Mouse (Mus musculus) left cerebral cortex, adult 9 months (tissue): ENCODE results near the gene Kif14.

Experiments used
- DNase-seq, 2 experiments: peaks; one replicate each; pipeline ENCODE4 v3.0.0; 2022; ENCODE audit warnings: low spot score in 2 of 2

The Kif14 gene

DNA sequence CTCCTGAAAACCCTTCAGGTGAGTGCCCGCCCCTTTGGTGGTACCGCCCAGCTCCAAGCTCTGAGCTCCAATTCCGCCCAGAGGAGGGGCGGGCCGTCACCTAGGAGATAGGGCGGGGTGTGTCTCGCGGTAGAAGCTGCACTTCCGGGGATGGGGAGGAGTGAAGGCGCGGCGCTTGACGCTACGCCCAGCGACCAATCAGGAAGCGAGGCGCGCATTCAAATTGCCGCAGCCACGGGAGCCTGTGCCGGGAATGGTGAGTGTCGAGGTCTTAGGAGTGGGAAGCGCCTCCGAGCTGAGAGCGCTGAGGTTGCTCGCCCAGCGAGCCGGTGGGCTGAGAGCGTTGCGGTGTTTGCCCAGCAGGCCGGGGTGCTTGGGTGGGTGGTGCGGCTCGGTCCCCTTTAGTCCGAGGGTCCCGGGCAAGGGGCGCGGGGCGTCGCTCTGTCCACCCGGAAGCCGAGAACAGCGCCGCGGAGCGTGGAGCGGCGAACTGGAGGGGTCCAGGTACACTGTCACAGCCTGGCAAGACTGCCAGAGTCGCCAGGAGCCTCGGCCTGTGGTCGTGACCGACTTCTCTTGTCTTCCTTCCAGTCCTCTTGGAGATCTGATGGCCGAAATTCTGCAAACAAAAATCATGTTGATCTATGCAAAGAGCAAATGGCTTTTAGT lies at the start of gene Kif14:
Gene Kif14 (plus strand): TSS at position 201 of the 669 bp plus-strand sequence.
- peak; percentile 72 to 92 for DNase-seq

DNA sequence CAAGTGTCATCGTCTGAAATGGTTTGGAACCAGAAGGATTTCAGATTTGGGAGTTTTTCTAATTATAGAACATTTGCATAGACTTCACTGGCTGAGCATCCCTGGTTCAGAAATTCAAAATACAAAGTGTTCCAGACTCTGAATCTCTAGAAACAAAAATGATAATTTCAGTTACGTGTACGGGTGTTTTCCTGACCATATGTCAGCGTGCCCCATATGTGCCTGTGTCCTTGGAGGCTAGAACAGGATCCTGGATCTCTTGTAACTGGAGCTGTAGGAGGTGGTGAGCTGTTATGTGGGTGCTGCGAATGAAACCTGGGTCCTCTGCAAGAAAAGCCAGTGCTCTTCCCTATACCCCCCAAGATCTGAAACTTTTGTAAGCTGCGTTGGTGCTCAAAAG lies 47.8 kb upstream of the Kif14 start:
- peak; percentile 33 to 56 for DNase-seq

DNA sequence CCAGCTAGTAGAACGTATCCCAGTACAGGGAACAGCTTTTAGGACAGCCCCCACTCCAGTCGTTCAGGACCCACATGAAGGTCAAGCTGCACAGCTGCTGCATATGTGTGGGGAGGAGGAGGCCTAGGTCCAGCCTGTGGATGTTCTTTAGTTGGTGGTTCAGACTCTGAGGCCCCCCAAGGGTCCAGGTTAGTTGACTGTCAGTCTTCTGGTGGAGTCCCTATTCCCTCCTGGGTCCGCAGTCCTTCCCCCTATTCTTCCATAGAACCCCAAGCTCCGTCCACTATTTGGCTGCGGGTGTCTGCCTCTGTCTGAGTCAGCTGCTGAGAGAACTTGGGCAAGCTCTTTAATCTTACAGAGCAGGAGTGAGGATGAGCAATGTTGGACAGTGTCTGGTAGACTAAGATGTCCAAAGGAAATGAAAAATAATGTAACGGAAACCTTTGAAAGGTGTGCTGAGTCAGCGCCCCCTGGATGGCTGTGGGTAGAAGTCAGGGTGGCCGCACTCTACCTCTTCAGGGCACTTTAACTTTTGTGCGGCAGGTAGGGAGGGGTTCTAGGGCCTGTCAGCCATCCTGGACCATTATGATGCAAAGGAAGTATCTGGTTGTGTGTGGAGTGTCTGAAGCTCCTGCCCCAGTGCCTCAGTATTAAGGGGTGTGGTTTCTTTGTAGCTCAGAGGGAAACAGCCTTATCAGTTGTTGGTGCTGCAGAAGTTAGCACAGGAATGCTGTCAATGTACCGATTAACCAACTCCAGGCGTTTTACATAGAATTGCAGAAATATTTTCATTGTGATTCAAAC lies 38.8 kb upstream of the Kif14 start:
- DNase-seq = no peak

DNA sequence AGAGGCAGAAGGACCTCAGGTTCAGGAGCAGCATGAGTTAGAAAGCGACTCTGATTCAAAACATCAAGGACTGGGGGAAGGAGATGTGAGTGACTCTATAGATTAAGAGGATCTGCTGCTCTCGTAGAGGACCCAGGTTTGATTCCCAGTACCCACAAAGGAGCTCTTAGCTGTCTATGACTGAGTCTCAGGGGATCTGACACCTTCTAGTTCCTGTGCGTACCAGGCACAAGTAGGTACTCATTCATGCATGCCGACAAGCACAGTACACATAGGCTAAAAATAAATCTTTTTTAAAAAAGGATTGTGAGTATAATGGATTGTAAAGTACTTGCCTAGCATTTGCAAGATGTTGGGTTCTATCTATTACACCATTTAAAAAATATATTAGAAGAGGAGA lies 37.2 kb upstream of the Kif14 start:
- DNase-seq = no peak

DNA sequence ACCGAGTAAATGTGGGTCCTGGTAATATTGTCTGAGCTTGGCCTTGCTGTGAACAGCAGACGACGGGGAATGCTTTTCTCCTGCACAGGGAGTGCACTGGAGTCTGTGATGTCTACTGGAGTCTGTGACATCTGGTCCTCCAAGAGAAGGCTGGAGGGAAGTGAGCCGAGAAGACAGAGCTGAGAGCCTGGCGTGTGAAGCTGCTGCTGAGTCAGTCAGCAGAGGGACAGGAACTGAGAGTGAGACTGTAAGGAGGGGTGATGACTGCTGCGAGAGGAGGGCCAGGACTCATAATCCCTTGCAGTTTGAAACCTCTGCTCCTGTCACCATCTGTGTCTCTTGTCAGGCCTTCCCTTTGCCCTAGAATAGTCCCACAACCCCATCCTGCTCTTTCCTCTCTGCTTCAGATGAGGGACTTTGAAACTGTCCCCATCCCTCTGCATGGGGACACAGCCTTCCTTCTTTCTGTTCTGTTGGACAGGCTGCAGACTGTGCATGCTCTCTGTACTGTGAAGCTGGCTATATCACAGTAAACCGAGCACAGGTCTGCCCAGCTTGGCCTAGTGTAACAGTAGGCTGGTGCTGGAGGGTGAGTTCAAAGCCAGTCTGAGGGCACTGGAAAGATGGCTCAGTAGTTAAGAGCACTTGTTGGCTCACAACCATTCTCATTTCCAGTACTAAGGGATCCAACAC lies 35.9 kb upstream of the Kif14 start:
- DNase-seq = no peak

DNA sequence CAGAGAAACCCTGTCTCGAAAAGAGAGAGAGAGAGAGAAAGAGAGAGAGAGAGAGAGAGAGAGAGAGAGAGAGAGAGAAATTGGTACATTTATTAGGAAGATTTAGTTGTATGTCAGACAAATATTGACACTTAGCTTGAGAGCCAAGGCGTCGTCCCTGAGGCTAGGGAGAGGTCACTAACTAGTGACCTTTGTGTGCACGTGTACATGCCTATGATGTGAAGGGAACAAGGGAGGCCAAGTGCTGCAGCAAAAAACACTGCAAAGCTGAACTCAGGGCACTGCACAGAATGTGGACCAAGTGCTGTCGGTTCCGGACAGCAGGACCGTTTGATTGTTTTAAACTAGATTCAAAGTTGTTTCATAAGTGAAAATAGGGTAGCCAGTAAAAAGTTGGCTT lies 25.4 kb upstream of the Kif14 start:
- DNase-seq = no peak

DNA sequence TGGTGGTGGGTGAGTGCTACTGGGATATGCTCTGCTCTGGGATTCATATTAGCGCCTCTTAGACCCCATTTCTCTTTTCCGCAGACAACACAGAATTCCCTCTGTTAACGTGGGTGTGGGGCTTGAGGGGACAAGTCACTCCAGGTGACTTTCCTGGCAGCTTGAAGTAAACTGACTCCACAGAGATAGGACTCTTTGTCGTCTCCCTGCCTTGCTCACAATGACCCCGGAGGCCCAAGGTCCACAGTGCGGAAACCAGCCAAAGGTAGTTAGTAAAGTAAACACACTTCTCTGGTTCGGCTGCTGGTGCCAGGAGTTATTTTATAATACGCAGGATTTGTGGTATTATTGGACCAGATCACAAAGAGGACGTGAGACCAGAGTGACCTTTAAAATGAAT lies 23.3 kb upstream of the Kif14 start:
- DNase-seq = no peak

DNA sequence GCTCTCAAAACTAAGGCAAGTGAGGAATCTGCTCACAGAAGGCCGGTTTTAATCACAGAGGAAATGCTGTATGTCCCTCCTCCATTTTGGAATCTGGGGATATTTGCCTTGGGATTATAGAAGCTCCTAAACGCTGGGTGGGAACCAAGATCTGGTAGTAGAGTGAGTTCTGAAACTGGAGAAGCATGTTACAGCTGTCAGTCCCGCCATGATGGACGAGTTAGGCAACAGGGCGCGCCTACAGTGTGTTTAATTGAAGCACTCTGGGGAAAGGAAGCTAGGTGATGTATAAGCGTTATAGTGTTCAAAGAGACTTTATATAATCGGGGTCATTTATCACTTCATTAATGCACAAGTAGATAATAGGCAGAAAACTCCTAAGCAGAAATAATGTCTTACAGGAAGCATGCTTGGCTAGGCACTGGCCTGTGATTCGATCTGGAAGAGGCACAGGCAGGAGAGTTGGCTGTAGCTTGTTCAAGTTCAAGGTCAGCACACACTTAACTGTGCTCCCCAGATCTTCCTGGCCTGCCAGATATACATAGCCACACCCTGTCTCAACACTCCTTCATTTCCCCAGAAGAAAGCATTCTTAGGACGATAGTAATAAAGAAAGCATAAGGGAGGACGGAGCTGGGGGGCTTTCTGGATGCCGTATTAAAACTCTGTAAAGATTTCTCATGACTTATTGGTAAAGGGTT lies 21.4 kb upstream of the Kif14 start:
- no peak for DNase-seq

DNA sequence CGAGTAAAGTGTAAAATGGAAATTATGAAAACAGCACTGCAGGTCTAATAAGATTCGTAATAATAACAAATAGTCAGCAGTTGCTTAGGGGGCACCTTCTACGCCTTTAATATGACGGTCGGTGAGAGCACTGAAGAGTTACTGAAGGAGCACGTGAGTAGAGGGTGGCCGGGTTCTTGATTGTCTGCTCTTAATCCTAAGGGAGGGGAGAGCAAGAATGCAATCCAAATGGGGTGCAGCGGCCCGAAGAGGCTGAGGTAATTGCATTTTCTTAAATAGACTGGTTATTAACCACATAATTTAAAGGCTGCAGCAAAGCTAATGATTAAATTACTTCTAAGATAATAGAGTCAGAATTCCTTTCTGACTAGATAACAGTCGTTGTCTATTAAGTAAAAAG lies 19.2 kb upstream of the Kif14 start:
- DNase-seq = no peak

DNA sequence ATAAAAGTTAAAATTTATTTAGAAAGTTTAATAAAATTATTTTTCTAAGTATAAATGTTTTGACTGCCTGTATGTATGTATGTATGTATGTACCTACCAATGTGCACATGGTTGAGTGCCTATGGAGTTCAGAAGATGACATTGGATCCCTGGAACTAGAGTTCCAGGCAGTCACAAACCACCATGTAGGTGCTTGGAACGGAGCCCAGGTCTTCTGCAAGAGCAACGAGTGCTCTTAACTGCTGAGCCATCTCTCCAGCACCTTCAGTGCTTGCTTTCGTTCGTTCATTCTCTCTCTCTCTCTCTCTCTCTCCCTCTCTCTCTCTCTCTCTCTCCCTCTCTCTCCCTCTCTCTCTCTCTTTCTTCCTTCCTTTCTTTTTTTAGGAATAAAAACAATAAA lies 18.8 kb upstream of the Kif14 start:
- no peak for DNase-seq

DNA sequence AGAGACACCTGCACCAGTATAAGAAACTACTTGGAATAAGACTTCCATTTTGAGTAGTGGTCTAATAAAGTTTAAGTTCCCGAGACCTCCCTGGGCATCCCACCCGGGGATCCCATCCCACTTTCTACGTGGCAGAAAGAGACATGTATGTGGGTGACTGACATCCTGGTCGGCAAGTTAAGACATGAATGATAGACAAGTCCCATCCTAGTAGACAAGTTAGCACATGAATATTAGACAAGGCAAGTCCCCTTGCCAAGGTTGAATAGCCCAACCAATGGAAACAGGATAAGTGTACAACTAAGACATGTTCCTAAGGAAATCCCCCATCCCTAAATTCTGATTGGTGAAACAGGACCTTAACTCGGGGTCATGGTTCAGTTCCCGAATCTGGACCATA lies 16.6 kb upstream of the Kif14 start:
- DNase-seq = no peak

DNA sequence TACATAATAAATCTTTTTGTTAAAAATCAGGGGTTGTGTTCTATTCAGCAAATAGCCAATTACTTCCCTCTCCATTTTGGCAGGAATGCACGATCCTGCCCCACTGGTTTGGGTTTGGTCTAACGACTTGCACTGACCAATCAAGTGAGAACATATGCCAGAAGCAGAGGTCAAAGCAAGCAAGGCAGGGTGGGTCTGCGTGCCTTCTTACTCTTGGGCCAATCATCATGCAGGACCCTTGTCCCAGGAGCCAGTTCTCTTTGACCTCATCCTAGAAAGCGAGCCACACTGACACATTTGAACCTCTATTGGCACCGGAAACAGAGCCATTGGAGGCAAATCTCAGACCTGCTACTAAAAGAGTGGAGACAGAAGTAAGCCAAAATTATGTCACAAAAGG lies 15.9 kb upstream of the Kif14 start:
- no peak for DNase-seq

DNA sequence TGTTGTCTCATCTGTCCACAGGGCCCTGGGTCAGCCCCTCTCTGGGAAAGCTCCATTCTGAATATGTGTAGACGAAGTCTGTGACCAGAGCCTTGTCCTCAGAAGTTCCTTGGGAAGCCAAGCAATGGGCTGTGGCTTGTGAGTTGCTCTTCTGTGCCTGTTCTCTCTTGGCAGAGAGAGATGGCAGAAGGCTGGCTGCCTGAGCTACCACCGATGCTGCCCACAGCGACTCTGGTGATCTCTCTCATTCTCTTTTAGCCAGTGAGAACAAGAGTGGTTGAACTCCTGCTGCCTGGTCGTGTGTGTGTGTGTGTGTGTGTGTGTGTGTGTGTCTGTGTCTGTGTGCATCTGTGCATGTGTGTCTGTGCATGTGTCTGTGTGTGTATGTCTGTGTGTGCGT lies 13.7 kb upstream of the Kif14 start:
- DNase-seq = no peak

DNA sequence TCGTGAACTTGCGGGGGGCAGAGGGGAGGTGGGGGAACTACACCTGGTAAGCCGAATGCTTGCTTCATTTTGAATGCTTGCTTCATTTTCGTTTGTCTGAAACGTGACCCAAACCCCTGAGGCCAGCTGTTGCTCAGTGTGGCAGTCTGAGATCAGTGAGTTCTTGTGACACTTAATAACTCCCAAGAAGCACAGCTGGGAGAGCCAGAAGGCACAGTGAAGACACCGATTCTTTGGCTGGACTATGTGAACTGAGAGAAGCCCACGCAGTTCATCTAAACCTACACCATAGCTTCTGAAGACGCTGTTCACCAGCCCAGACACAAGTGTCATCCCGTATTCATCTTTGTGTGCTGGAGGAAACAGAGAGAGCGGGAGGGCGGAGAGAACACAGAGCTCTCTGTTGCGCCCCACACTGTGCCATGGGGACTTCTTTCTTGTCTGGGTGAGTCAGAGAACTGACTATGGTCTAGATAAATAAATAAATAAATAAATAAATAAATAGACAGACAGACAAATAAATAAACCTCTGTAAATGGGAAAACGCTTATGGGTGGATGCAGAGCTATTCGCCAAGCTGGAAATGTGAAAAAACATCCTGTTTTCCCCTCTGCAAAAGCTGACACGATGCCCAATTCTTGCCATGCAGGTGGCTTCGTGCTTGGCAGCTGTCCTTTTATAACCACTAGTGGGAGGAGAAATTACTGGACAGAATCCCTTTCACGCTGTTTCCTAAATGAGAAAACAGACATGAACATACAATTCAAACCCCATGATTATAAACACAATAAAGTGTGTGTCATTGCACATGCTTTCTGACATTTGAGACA lies 10.2 kb upstream of the Kif14 start:
- DNase-seq = no peak

DNA sequence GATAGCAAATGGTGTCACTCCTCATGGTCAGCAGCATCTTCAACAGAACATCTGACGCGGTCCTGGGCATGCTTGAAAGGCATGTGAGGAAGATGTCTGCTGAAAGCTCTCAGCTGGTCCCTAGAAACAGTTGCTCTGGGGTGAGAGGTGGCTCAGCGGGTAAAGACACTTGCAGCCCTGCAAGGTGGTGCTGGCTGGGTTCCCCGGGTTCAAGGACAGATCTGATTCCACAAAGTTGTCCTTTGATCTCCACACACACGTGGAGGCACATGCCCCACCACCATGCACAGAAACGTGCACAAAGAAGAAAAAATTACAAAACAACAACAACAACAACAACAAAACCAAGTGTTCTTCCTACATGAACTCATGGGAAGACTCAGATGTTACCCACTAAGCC lies 9.4 kb upstream of the Kif14 start:
- no peak for DNase-seq

DNA sequence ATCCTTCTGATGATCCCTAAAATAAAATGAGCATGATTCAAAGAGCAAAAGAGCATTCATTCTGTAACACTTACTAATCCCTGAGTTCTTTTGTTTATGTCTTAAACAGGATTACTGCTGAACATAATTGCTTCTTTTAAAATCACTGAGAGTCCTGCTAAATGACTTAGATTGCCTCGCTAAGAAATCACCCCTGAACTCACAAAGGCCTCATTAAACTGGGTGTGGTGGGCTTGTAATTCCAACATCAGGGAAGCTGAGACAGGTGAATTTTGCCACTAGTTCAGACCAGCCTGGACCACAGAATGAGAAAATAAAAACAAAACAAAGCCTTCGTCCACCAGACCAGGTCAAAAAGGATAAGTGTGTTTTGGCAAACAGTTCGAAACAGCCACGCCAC lies 8.7 kb upstream of the Kif14 start:
- DNase-seq = no peak

DNA sequence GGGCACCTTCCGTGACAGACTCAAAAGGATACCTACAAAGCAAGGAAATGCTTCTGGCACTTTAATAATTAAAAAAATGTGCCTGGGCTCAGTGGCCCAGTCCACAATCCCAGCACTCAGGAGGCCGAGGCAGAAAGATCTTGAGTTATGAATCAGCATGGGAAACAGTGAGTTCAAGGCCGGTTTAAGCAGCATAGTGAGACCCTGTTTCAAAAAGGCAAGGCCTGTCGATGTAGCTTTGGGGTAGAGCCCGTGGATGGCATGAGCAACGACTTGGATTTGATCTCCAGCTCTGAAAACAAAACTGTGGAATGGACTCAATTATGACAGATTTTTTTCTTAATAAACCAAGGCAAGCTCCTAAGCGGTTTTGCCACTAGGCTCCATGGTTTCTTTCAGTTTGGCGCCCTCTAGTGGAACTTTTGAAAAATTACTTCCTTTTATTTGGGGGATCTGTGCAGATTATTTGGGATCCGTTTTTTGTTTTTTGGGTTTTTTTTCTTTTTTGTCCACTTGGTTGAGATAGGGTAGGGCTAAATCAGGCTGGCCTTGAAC lies 7.4 kb upstream of the Kif14 start:
- no peak for DNase-seq

DNA sequence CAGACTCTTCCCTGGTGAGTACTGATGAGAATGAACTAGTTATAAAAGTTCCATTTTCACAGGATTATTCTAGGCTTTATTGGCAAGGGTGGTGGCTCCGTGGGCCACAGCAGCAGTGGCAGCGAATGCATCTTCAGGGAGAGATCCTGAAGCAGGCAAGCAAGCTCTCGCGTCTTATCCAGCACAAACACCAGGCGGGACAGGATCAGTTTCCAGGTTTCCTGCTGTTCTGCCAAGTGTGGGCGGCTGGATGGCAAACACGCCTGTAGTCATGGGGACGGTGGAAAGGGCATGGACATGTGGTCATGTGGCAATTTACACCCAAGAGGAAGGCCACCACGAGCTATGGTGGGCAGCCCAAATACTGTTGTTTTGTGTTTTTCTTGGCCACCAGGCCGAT lies 3.7 kb upstream of the Kif14 start:
- peak in 1 of 2 experiments; percentile 36 for DNase-seq

DNA sequence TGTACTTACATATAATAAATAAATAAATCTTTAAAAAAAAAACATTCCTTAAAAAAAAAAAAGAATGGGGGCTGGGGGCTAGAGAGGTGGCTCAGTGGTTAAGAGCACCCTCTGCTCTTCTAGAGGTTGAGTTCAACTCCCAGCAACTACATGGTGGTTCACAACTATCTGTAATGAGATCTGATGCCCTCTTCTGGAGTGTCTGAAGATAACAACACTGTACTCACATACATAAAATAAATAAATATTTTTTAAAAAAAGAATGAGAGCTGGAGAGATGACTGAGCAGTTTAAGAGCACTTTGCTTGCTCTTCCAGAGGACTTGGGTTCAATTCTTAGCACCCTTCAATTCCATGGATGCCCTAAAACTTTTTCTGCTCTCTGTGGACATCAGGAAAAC lies 975 bp upstream of the Kif14 start:
- no peak for DNase-seq

DNA sequence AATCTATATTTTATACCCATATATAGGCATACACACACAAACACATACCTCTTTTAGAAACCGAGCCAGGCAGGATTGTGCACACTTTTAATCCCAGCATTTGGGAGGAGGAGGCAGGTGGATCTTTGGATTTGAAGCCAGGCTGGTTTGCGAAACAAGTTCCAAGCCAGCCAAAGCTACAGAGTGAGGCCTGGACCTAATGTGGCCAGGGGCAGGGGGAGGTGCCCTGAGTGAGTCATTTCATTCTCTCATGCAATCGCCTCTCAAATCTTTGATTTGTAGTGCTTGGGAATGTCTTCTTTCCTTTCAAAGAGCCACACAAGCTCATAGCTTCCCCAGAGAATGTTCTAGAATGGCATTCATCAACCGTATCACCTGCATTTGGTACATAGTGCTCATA lies 3.3 kb downstream of the Kif14 start:
- no peak for DNase-seq

DNA sequence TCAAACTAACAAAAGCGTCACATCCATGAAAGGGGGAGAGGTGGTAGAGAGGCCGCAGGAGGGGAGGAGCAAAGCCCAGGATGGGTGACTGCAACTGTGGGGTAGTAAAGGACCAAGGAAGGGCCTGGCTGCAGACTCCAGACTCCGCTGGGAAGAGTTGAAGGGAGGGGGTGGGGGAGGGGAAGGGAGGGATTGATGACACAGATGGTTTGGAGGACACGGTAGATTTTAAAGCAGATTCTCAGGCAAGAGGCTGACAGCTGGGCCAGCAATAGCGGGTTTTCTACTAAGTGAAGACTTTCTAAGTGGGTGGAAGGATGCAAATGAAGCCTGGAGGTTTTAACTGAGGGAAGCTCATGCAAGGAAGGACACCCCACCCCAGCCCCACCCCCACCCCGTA lies 4.3 kb downstream of the Kif14 start:
- DNase-seq = no peak
